Mouse (Mus musculus) skeletal muscle tissue, adult 2 months (tissue): ENCODE measurements at regions not wholly inside any gene's neighbourhood (a gene's known extent, or its start where the extent isn't known, plus 50 kb on each side); places are given as distances from the start of the nearest gene placed in this dataset.

Experiments
- DNase-seq: peaks from one replicate; pipeline ENCODE4 v3.0.0-alpha.2; 2012; ENCODE audit warnings: low read depth, low spot score

- peak; percentile 65 for DNase-seq
Observed at GRCm38 (mm10) chr6:51208660-51209396, 223.6 kb upstream of the Nfe2l3 start.

DNA sequence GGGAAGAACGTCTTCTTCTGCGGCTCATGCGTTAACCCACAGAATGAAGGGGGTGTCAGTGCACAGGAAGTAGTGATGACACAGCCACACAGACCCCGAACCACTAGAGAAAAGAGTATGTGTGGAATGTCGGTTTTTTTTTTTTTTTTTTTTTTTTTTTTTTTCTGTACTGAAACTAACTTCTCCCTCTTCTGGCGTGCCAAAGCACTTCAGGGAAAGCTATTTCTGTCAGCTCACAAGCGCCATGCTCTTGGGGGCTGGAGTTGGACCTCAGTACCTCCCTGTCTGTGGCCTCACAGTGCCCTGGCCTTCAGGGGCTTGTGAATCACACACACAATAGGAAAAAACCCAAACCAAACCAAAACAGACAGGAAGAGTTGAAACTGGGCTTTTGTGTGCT lies 221.1 kb upstream of the Nfe2l3 start:
- no peak for DNase-seq

DNA sequence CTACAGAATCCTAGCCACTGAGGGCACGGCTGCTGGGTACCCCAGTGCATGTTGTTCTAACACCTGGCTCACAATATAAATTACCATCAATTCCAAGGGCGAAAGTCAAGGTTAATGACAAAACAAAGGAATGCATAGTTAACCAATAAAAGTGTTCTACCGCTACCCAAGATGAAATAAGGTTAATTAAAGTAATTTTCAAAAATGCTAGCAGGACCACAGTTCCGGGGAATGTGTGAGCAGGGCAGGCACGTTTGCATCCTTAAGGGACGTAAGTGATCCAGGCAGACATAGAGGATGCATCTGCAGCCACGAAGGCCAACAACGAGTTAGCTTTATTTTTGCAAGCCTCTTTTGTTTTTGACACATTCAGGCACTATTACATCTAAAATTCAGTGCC lies 220.3 kb upstream of the Nfe2l3 start:
- no peak for DNase-seq

GRCm38 (mm10) chr6:51215371-51215770 lies 217.1 kb upstream of the Nfe2l3 start:
- no peak for DNase-seq

- DNase-seq: peak; percentile 75
Observed at GRCm38 (mm10) chr6:51216472-51216871, 216.0 kb upstream of the Nfe2l3 start.

GRCm38 (mm10) chr6:51219691-51220090 lies 212.8 kb upstream of the Nfe2l3 start:
- DNase-seq: no peak

DNA sequence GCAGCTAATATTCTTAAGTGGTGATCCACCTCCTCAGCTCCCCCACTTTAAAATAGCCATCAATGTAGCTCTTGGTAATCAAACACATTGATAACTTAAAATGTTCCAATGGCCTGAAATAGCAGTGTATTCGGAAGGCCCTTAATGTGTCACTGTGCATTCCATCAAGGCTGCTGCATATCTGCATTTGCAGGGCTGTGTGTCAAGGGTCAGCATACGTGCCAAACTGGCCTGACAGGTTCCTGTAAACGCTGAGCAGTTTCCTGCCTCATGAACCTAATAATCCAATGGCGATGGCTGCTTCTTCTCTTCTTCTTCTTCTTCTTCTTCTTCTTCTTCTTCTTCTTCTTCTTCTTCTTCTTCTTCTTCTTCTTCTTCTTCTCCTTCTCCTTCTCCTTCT lies 211.7 kb upstream of the Nfe2l3 start:
- DNase-seq: no peak

GRCm38 (mm10) chr6:51236077-51236740 lies 196.3 kb upstream of the Nfe2l3 start:
- no peak for DNase-seq

GRCm38 (mm10) chr6:51240039-51240438 lies 192.4 kb upstream of the Nfe2l3 start:
- DNase-seq: no peak

DNA sequence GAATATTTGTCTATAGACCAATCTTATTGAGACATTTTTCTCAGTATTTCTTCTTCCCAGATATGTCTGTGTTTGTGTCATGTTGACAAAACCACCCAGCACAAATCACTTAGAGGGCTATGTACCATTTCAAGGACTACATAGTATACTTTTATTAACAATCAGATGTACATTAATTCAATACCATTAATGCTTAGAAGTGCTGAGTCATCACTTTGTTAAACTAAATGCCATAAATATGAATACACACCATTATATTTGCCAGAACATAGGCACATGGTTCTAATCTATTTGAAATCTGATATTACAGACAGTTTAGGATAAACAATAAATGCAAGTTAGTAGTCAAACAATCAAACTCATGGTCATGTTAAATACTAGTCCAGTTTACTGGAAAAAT lies 182.2 kb upstream of the Nfe2l3 start:
- DNase-seq: no peak

- no peak for DNase-seq
Observed at GRCm38 (mm10) chr6:51251432-51251831, 181.0 kb upstream of the Nfe2l3 start.

GRCm38 (mm10) chr6:51252721-51253120 lies 179.7 kb upstream of the Nfe2l3 start:
- no peak for DNase-seq

GRCm38 (mm10) chr6:51256631-51257030 lies 175.8 kb upstream of the Nfe2l3 start:
- DNase-seq: no peak

- no peak for DNase-seq
Observed at GRCm38 (mm10) chr6:51257524-51257923, 174.9 kb upstream of the Nfe2l3 start.

DNA sequence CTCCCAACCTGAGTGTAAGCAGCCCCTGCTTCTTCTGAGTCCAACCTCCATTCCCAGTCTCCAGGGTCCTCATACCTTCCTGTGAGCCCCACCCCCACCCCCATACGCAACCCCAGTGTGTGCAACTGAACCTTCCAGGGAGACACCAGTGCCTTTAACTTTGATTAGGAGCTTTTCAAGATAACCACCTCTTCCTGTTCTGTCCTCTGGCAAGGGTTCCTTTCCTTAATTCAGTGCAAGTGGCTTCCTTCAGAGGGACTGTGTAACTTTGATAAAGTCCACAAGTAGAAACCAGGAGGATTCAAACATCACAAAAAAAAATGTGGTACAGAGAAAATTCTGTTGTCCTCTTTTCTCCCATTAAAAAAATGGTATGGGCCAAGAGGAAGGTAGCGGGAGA lies 174.2 kb upstream of the Nfe2l3 start:
- DNase-seq: no peak

DNA sequence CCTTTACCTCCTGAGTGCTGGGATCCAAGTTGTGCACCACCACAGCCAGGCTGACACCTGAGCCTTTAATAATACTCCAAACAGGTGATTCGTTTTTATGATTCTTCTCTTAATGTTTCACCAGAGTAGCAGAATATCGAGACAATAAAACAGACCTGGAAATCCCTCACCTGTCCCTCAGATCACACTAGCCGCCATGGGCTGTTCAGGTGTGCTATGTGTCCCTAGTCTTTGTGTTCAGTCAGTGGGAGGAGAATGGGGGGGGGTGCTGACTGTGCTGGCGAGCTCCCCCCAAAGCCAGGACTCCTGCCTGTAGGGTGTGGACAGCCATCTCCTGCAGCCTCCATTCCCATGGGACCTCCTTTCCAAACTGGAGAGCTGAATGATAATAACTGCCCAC lies 168.9 kb upstream of the Nfe2l3 start:
- no peak for DNase-seq

GRCm38 (mm10) chr6:51265329-51265728 lies 167.1 kb upstream of the Nfe2l3 start:
- no peak for DNase-seq

- no peak for DNase-seq
Observed at GRCm38 (mm10) chr6:51266721-51267120, 165.7 kb upstream of the Nfe2l3 start.

DNA sequence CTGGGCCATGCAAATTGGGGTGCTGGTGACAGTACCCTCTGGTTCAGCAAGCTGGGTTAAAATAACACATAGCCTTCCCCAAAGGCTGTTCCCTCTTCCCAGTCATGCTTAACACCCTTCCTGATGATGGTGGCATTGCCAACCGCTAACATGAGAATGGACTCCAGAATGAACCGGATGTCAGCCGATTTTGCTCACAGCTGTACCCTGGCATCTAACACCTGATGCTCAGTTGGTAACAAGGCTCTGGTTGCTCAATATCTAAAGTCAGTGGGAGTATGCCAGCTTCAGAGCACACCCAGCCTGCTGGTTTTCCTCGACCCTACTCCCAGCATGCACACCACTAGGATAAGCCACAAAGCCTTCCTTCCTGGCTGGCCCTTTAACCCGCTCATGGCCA lies 164.6 kb upstream of the Nfe2l3 start:
- no peak for DNase-seq

GRCm38 (mm10) chr6:51268931-51269330 lies 163.5 kb upstream of the Nfe2l3 start:
- no peak for DNase-seq

- DNase-seq: no peak
Observed at GRCm38 (mm10) chr6:51269617-51270016, 162.9 kb upstream of the Nfe2l3 start.

- DNase-seq: peak; percentile 79
Observed at GRCm38 (mm10) chr6:51270216-51271127, 162.0 kb upstream of the Nfe2l3 start.
